Mouse (Mus musculus) midbrain, embryonic 14.5 days (tissue): ENCODE measurements around the gene Tcp11l1. TPM values are rescaled to one million over a fixed set of nuclear protein-coding genes. Genes with fewer than 3 reads are reported as not detected.
A peak's percentile ranks its signal among the peaks of the same experiment; 100 is the strongest.

Source experiments
- ATAC-seq: fragments of 200-750 bp; cut with Nextera tagmentation; 2 replicates; pipeline ENCODE4 v1.8.0; 2017; ENCODE audit warnings: moderate number of reproducible peaks, moderate library complexity; ENCODE audit not compliant: low FRiP score, low TSS enrichment
- DNase-seq: peaks from one replicate; pipeline ENCODE4 v3.0.0-alpha.2; 2015
- H3K27ac ChIP-seq: fragments of 300-500 bp; sonication (generic); replicated peaks from 2 replicates; pipeline ENCODE4 v1.5.1; 2014; ENCODE audit warnings: mild to moderate bottlenecking, low read depth, low read length, moderate library complexity
- H3K27me3 ChIP-seq: fragments of 300-500 bp; sonication (generic); 2 replicates; pipeline ENCODE4 v1.6.1; 2014; ENCODE audit warnings: low read length, control low read depth, mixed read lengths; ENCODE audit not compliant: control insufficient read depth, insufficient read depth
- H3K36me3 ChIP-seq: fragments of 300-500 bp; sonication (generic); 2 replicates; pipeline ENCODE4 v1.6.1; 2014; ENCODE audit warnings: low read length, control low read depth; ENCODE audit not compliant: control insufficient read depth, insufficient read depth
- H3K4me1 ChIP-seq: fragments of 300-500 bp; sonication (generic); 2 replicates; pipeline ENCODE4 v1.6.1; 2014; ENCODE audit warnings: mild to moderate bottlenecking, antibody characterized with exemption, low read length, control low read depth; ENCODE audit not compliant: control insufficient read depth, insufficient read depth
- H3K4me2 ChIP-seq: fragments of 300-500 bp; sonication (generic); 2 replicates; pipeline ENCODE4 v1.6.1; 2014; ENCODE audit warnings: mild to moderate bottlenecking, low read length, moderate library complexity
- H3K4me3 ChIP-seq: fragments of 300-500 bp; sonication (generic); replicated peaks from 2 replicates; pipeline ENCODE4 v1.5.1; 2014; ENCODE audit warnings: low read depth, low read length
- H3K9ac ChIP-seq: fragments of 300-500 bp; sonication (generic); replicated peaks from 2 replicates; pipeline ENCODE4 v1.6.1; 2014; ENCODE audit warnings: mild to moderate bottlenecking, low read length, moderate library complexity
- H3K9me3 ChIP-seq: fragments of 300-500 bp; sonication (generic); 2 replicates; pipeline ENCODE4 v1.6.1; 2016; ENCODE audit warnings: low read length, control low read depth, mixed read lengths; ENCODE audit not compliant: control insufficient read depth
- WGBS: fragments of 180-500 bp; shearing (Covaris S2); extraction: QIAGEN DNeasy Blood & Tissue Kit; methylation state at CpG from one replicate; pipeline ENCODE4 v1.1.7; 2014; 5-methylcytosine and 5-hydroxymethylcytosine counted together
- polyA plus RNA-seq: library from polyadenylated mRNA; unstranded; fragments of >200 nt; fragmentation: Nextera tagmentation; extraction: Ambion mirVana; gene quantifications from 2 replicates; pipeline ENCODE4 v1.2.1, GENCODE M21; 2014

Gene Tcp11l1
- 66.1 and 80.2 TPM in 2 replicates for polyA plus RNA-seq

- Histone ChIP-seq H3K4me3 (peak within 1 kb of the TSS; percentile 72), H3K36me3 (no peaks in the 10 kb centered on the region), H3K9me3 (no peaks in the 10 kb centered on the region), H3K27me3 (no peaks in the 10 kb centered on the region), H3K27ac (peak within 1 kb of the TSS; percentile 92), H3K4me2 (peak within 1 kb of the TSS; percentile 70), H3K9ac (peak within 1 kb of the TSS; percentile 86), H3K4me1 (peaks cover 11% of the 10 kb centered on the region)
- DNase-seq (peak; percentile 88), ATAC-seq (peak; percentile 94)
- under 1% methylated on average over 87 of the region's 99 CpGs for WGBS
Measured at GRCm38 (mm10) chr2:104711585-104712485, at the start of gene Tcp11l1. Tcp11l1 (minus strand) TSS chr2:104712169.

- no peak overlapping the region for H3K9ac ChIP-seq
- no peaks in the 10 kb centered on the region for H3K4me1 ChIP-seq
- no peaks in the 10 kb centered on the region for H3K27me3 ChIP-seq
- no peak overlapping the region for H3K4me3 ChIP-seq
- H3K9me3 ChIP-seq = no peaks in the 10 kb centered on the region
- H3K27ac ChIP-seq = no peak overlapping the region
- WGBS = 61% methylated on average over 3 of the region's 3 CpGs
- ATAC-seq (no peak), DNase-seq (peak; percentile 49)
- no peak overlapping the region for H3K4me2 ChIP-seq
- peaks cover 7% of the 10 kb centered on the region; the same call in 1 of the 2 replicates for H3K36me3 ChIP-seq
Measured at GRCm38 (mm10) chr2:104750611-104751010, 38.6 kb upstream of the Tcp11l1 start.

- H3K27me3 ChIP-seq = no peaks in the 10 kb centered on the region
- ATAC-seq = no peak
- no peaks in the 10 kb centered on the region for H3K9me3 ChIP-seq
- WGBS = 77% methylated on average over 5 of the region's 5 CpGs
- peaks cover 7% of the 10 kb centered on the region; the same call in 1 of the 2 replicates for H3K36me3 ChIP-seq
- no peak for DNase-seq
- no peak overlapping the region for H3K27ac ChIP-seq
- H3K4me3 ChIP-seq = no peak overlapping the region
- no peak overlapping the region for H3K4me2 ChIP-seq
- H3K4me1 ChIP-seq = no peaks in the 10 kb centered on the region
- H3K9ac ChIP-seq = no peak overlapping the region
Measured at GRCm38 (mm10) chr2:104748652-104749183, 36.7 kb upstream of the Tcp11l1 start.

GRCm38 (mm10) chr2:104746251-104746650 lies 34.3 kb upstream of the Tcp11l1 start:
- no peak overlapping the region for H3K4me3 ChIP-seq
- no peak overlapping the region for H3K4me2 ChIP-seq
- 0 out of 2 replicates have a peak, but pooled peaks cover 6% of the 10 kb centered on the region for H3K4me1 ChIP-seq
- H3K9me3 ChIP-seq = no peaks in the 10 kb centered on the region
- ATAC-seq = no peak
- H3K27ac ChIP-seq = no peak overlapping the region
- no peaks in the 10 kb centered on the region for H3K36me3 ChIP-seq
- peaks cover 17% of the 10 kb centered on the region for H3K27me3 ChIP-seq
- H3K9ac ChIP-seq = no peak overlapping the region
- WGBS = 63% methylated on average over 8 of the region's 8 CpGs
- DNase-seq = no peak

GRCm38 (mm10) chr2:104743971-104744370 lies 32.0 kb upstream of the Tcp11l1 start:
- DNase-seq (no peak), ATAC-seq (no peak)
- 0 out of 2 replicates have a peak, but pooled peaks cover 6% of the 10 kb centered on the region for H3K4me1 ChIP-seq
- H3K27ac ChIP-seq = no peak overlapping the region
- H3K36me3 ChIP-seq = no peaks in the 10 kb centered on the region
- 57% methylated on average over 5 of the region's 5 CpGs for WGBS
- H3K4me3 ChIP-seq = no peak overlapping the region
- H3K9ac ChIP-seq = no peak overlapping the region
- no peak overlapping the region for H3K4me2 ChIP-seq
- H3K27me3 ChIP-seq = peaks cover 25% of the 10 kb centered on the region
- H3K9me3 ChIP-seq = no peaks in the 10 kb centered on the region

- ATAC-seq (no peak), DNase-seq (no peak)
- Histone ChIP-seq H3K4me2 (peak overlapping the region; percentile 99), H3K4me1 (0 out of 2 replicates have a peak, but pooled peaks cover 6% of the 10 kb centered on the region), H3K27me3 (peaks cover 25% of the 10 kb centered on the region), H3K36me3 (no peaks in the 10 kb centered on the region), H3K4me3 (peak overlapping the region; percentile 67), H3K27ac (no peak overlapping the region), H3K9me3 (no peaks in the 10 kb centered on the region), H3K9ac (no peak overlapping the region)
- WGBS = 20% methylated on average over 7 of the region's 7 CpGs
Measured at GRCm38 (mm10) chr2:104743160-104743559, 31.2 kb upstream of the Tcp11l1 start.

- 0 out of 2 replicates have a peak, but pooled peaks cover 6% of the 10 kb centered on the region for H3K4me1 ChIP-seq
- no peaks in the 10 kb centered on the region for H3K9me3 ChIP-seq
- ATAC-seq (peak; percentile 89), DNase-seq (peak; percentile 88)
- under 1% methylated on average over 31 of the region's 31 CpGs for WGBS
- peak within 1 kb of the TSS; percentile 99 for H3K4me2 ChIP-seq
- H3K27me3 ChIP-seq = peaks cover 25% of the 10 kb centered on the region
- H3K4me3 ChIP-seq = peak within 1 kb of the TSS; percentile 67
- H3K36me3 ChIP-seq = no peaks in the 10 kb centered on the region
- H3K27ac ChIP-seq = no peak within 1 kb of the TSS
- H3K9ac ChIP-seq = peak within 1 kb of the TSS; percentile 59
Measured at GRCm38 (mm10) chr2:104742741-104743064, 30.7 kb upstream of the Tcp11l1 start, which contains the start of gene Depdc7. Depdc7 (minus strand) TSS chr2:104742878.

- WGBS = 4% methylated on average over 45 of the region's 46 CpGs
- H3K4me1 ChIP-seq = 0 out of 2 replicates have a peak, but pooled peaks cover 6% of the 10 kb centered on the region
- DNase-seq (peak; percentile 45), ATAC-seq (no peak; the same call in 1 of the 2 replicates)
- H3K27me3 ChIP-seq = peaks cover 25% of the 10 kb centered on the region
- H3K36me3 ChIP-seq = no peaks in the 10 kb centered on the region
- no peaks in the 10 kb centered on the region for H3K9me3 ChIP-seq
- H3K9ac ChIP-seq = peak overlapping the region; percentile 59
- H3K4me2 ChIP-seq = peak overlapping the region; percentile 99
- no peak overlapping the region for H3K27ac ChIP-seq
- peak overlapping the region; percentile 67 for H3K4me3 ChIP-seq
Measured at GRCm38 (mm10) chr2:104741896-104742740, 30.1 kb upstream of the Tcp11l1 start.
